Mouse (Mus musculus) forebrain, embryonic 12.5 days (tissue): ENCODE results near the gene Chn2. TPM values are rescaled to one million over a fixed set of nuclear protein-coding genes. Genes with fewer than 3 reads are reported as not detected.

Experiments
- ATAC-seq: fragments of 200-750 bp; cut with Nextera tagmentation; 2 replicates; pipeline ENCODE4 v1.8.0; 2017; ENCODE audit warnings: moderate TSS enrichment; ENCODE audit not compliant: low FRiP score
- H3K27ac ChIP-seq: fragments of 300-500 bp; sonication (generic); 2 replicates; pipeline ENCODE4 v1.5.1; 2016; ENCODE audit warnings: mild to moderate bottlenecking
- H3K27me3 ChIP-seq: fragments of 300-500 bp; sonication (generic); 2 replicates; pipeline ENCODE4 v1.6.1; 2016; ENCODE audit warnings: mild to moderate bottlenecking
- H3K36me3 ChIP-seq: fragments of 300-500 bp; sonication (generic); replicated peaks from 2 replicates; pipeline ENCODE4 v1.6.1; 2016; ENCODE audit warnings: mild to moderate bottlenecking
- H3K4me1 ChIP-seq: fragments of 300-500 bp; sonication (generic); 2 replicates; pipeline ENCODE4 v1.6.1; 2016
- H3K4me2 ChIP-seq: fragments of 300-500 bp; sonication (generic); 2 replicates; pipeline ENCODE4 v1.6.1; 2016; ENCODE audit warnings: mild to moderate bottlenecking, moderate library complexity
- H3K4me3 ChIP-seq: fragments of 300-500 bp; sonication (generic); replicated peaks from 2 replicates; pipeline ENCODE4 v1.5.1; 2016; ENCODE audit warnings: mild to moderate bottlenecking
- H3K9ac ChIP-seq: fragments of 300-500 bp; sonication (generic); 2 replicates; pipeline ENCODE4 v1.6.1; 2016; ENCODE audit warnings: mild to moderate bottlenecking
- H3K9me3 ChIP-seq: fragments of 300-500 bp; sonication (generic); 2 replicates; pipeline ENCODE4 v1.6.1; 2016
- WGBS: fragments of 180-500 bp; shearing (Covaris S2); methylation state at CpG from one replicate; pipeline ENCODE4 v1.1.7; 2016; 5-methylcytosine and 5-hydroxymethylcytosine counted together
- polyA plus RNA-seq: library from polyadenylated mRNA; unstranded; fragments of >200 nt; fragmentation: Nextera tagmentation; extraction: Ambion mirVana; gene quantifications from 2 replicates; pipeline ENCODE4 v1.2.1, GENCODE M21; 2016

Gene Chn2
- polyA plus RNA-seq, 1 experiment from 2014 or later, result 29.8 TPM

DNA sequence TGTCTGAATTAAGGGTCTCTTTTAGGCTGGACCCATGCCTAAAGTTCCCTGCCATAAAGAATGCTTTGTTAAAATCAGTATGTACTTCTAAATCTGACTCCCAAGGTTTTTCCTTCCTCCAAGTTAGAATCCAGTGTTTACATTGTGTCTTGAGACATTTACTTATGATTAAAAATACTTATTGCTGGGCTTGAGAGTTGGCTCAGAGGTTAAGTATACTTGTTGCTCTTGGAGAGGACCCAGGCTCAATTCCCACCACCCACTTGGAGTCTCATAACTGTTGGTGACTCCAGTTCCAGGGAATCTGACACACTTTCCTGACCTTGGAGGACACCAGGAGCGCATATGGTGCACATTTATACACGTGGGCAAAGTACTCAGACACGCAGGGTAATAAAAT is 20.9 kb downstream of the Chn2 start:
- H3K4me3 ChIP-seq, result no peak overlapping the region
- H3K4me2 ChIP-seq, result no peak overlapping the region
- H3K36me3 ChIP-seq, result no peaks in the 10 kb centered on the region
- H3K9ac ChIP-seq, result no peak overlapping the region
- H3K27ac ChIP-seq, result no peak overlapping the region
- H3K9me3 ChIP-seq, result no peaks in the 10 kb centered on the region
- H3K4me1 ChIP-seq, result peaks cover 23% of the 10 kb centered on the region; the same call in 1 of the 2 replicates
- no peaks in the 10 kb centered on the region for H3K27me3 ChIP-seq
- ATAC-seq, result no peak
- WGBS, result 93% methylated on average over 3 of the region's 3 CpGs

DNA sequence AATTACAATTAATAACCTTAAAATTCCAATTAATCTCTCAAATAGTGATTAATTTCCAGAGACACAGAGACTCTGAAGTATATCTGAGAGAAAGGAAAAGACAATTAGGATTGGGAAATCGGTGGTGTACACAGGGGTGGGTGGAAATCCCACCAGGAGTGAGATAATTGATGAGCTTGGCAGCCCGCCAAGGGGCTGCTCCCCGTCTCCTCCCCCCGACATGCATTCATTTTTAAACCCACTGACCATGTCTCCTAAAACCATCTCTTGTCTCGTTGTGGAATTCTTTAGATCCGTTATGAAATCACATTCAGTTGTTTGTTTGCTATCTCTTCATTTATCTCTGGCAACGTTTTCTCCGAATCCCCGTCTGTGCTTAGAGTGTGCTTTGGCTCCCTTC is 22.0 kb downstream of the Chn2 start:
- no peak overlapping the region for H3K9ac ChIP-seq
- H3K4me2 ChIP-seq, result no peak overlapping the region

DNA sequence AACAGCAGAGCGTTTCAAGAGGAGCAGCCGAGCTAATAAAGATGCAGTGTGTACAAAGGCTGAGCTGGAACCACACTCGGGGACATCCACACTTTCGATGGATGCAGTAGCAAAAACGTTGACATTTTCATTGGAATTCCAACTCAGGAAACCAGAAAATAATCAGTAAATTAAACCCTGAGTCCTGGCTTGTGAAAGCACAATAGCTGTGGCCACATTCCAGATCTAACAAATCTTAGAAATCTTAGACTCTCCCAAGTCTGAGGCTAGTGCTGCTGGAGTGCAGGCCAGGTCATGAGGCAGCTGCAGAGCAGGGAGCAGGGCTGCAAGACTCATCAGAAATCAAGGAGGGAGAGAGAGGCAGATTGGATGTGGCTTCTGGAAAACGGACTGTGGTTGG is 24.5 kb downstream of the Chn2 start:
- WGBS, result 78% methylated on average over 6 of the region's 6 CpGs
- ATAC-seq, result no peak

More for the DNA sequence above, 22.0 kb downstream of the Chn2 start:
- no peak overlapping the region for H3K27ac ChIP-seq
- H3K4me1 ChIP-seq, result peaks cover 15% of the 10 kb centered on the region; the same call in 1 of the 2 replicates
- ATAC-seq, result no peak
- H3K27me3 ChIP-seq, result no peaks in the 10 kb centered on the region
- H3K36me3 ChIP-seq, result no peaks in the 10 kb centered on the region
- H3K4me3 ChIP-seq, result no peak overlapping the region
- no peaks in the 10 kb centered on the region for H3K9me3 ChIP-seq
- 48% methylated on average over 9 of the region's 9 CpGs for WGBS

DNA sequence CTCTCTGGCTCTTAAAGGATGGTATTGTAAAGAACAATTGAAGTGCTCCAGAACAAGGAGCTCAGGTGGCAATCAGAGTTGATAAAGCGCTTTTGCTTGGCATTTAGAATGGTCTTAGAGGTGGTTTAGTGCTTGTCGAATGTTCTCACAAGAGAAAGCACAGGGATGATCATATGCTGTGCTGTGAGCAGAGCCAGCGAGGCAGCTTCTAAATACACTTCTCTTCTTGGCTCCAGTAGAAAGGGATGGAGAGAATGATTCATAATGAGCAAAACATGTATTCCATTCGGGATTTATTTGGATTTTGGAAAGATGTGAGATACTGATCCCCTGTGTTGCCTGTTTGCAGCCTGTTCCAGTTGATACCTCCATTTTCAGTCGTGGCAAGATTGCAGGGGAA is 28.0 kb downstream of the Chn2 start:
- no peaks in the 10 kb centered on the region for H3K36me3 ChIP-seq
- H3K4me2 ChIP-seq, result no peak overlapping the region
- no peaks in the 10 kb centered on the region for H3K27me3 ChIP-seq
- H3K9ac ChIP-seq, result no peak overlapping the region
- H3K4me1 ChIP-seq, result peaks cover 4% of the 10 kb centered on the region
- H3K4me3 ChIP-seq, result no peak overlapping the region
- H3K9me3 ChIP-seq, result no peaks in the 10 kb centered on the region
- WGBS, result 81% methylated on average over 5 of the region's 5 CpGs
- H3K27ac ChIP-seq, result no peak overlapping the region
- no peak for ATAC-seq

More for the DNA sequence above, 24.5 kb downstream of the Chn2 start:
- Histone ChIP-seq H3K9me3 (no peaks in the 10 kb centered on the region), H3K27ac (no peak overlapping the region), H3K36me3 (no peaks in the 10 kb centered on the region), H3K4me3 (no peak overlapping the region), H3K27me3 (no peaks in the 10 kb centered on the region), H3K4me2 (no peak overlapping the region), H3K4me1 (peaks cover 10% of the 10 kb centered on the region; the same call in 1 of the 2 replicates), H3K9ac (no peak overlapping the region)

DNA sequence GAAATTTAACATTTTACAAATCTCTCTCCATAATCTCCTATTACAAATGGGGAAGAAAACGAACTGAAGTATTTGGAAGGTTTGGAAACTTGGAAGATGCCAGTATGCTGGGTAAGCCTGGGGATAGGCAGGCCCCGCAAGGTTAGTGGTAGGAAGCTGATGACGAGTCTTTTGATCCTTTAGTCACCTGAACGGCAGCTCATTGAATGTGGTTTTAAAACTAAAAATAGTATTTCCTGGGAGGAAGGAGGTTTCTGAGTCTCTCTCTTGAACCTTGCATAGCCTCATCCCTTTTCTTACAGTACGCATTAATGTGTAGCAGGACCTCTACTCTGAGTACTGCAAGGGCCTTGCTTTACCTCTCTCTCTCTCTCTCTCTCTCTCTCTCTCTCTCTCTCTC is 29.5 kb downstream of the Chn2 start:
- Histone ChIP-seq H3K4me3 (no peak overlapping the region), H3K9ac (no peak overlapping the region), H3K4me1 (peaks cover 4% of the 10 kb centered on the region; the same call in 1 of the 2 replicates), H3K9me3 (no peaks in the 10 kb centered on the region), H3K4me2 (no peak overlapping the region), H3K27me3 (no peaks in the 10 kb centered on the region), H3K36me3 (no peaks in the 10 kb centered on the region), H3K27ac (no peak overlapping the region)
- no peak for ATAC-seq
- 84% methylated on average over 5 of the region's 5 CpGs for WGBS

DNA sequence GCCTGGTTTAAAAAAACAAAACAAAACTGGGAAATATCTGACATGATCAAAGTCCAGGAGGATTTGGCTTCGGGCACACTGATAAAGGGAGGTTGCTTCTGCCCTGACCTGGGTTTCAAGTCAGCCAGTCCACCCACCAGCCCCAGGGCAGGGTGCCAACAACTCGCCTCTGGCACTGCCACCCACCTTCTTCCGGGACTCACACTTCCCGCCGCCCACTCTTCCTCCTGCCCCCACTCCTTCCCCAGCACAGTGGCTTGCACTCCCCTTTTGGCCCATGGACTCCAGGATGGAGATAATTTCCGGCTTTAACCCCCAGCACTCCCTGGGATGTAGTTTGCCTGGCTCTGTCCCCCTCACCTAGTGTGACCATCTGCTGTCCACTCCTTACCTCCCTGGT is 31.4 kb downstream of the Chn2 start:
- H3K27ac ChIP-seq, result no peak overlapping the region
- ATAC-seq, result no peak
- 70% methylated on average over 6 of the region's 6 CpGs for WGBS

DNA sequence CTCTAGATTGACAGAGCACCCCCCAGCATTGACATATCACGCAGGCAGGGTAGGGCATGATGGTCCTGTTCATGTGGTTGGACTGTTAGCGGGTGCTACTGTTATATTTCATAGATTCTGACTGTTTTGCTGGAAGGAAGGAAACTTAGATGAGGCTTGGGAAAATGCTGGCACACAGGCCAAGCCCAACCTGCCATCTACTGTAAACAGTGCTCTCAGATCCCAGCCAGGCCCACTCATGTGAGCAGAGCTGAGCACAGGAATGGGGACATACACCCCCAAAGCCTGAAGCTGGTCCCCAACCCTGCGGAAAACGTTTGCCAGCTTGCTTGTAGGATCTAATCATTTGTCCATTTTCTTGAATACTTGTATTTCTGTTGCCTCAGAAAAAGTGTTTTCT is 32.1 kb downstream of the Chn2 start:
- no peak for ATAC-seq
- Histone ChIP-seq H3K9me3 (no peaks in the 10 kb centered on the region), H3K36me3 (no peaks in the 10 kb centered on the region), H3K4me1 (peaks cover 21% of the 10 kb centered on the region), H3K27me3 (no peaks in the 10 kb centered on the region), H3K9ac (no peak overlapping the region), H3K27ac (no peak overlapping the region), H3K4me2 (no peak overlapping the region), H3K4me3 (no peak overlapping the region)
- 85% methylated on average over 4 of the region's 4 CpGs for WGBS

More for the DNA sequence above, 31.4 kb downstream of the Chn2 start:
- Histone ChIP-seq H3K4me2 (no peak overlapping the region), H3K9ac (no peak overlapping the region), H3K36me3 (no peaks in the 10 kb centered on the region), H3K4me1 (peaks cover 21% of the 10 kb centered on the region), H3K9me3 (no peaks in the 10 kb centered on the region), H3K27me3 (no peaks in the 10 kb centered on the region), H3K4me3 (no peak overlapping the region)

DNA sequence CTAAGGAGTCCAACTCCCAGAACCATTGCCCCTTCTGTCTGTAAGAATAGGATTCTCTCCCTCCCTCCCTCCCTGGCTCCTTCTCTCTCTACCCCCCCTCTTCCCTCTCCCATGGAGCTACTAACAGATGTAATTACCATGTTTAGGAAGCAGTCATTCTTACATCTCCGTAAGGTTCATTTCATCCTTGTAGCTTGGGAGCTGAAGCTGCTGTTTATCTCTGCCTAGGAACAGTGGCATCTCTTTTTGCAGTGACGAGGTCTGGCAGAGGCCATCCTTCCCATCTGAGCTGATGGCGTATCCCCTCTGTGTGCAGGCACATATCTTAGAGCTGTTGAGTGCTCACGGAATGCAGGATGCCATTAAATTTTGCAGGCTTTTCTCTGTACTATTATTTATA is 35.1 kb downstream of the Chn2 start:
- no peak overlapping the region for H3K9ac ChIP-seq
- H3K4me3 ChIP-seq, result no peak overlapping the region
- WGBS, result 65% methylated on average over 4 of the region's 4 CpGs
- H3K27me3 ChIP-seq, result no peaks in the 10 kb centered on the region
- 0 out of 2 replicates have a peak overlapping the region, but pooled peaks have one; percentile 25 for H3K27ac ChIP-seq
- H3K36me3 ChIP-seq, result no peaks in the 10 kb centered on the region
- ATAC-seq, result no peak
- H3K4me1 ChIP-seq, result peaks cover 21% of the 10 kb centered on the region
- H3K9me3 ChIP-seq, result no peaks in the 10 kb centered on the region
- no peak overlapping the region for H3K4me2 ChIP-seq

DNA sequence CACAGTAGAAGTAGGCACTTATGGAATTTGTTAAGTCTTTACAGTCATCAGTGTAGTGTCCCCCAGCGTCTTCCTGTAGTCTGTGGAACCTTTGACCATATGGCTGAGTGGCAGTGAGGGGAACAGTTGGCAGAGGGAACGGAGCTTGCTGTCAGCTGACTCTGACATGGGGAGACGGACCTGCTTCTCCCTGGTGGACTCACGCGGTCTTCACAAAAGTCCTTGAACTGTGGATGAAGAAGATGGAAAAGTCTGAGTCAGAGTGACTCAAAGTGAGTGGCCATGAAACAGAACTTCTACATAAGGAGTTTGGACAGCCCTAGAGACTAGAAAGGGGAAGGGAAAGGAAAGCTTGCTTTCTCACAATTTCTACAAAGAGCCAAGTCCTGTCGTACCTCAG is 36.1 kb downstream of the Chn2 start:
- Histone ChIP-seq H3K9me3 (no peaks in the 10 kb centered on the region), H3K4me2 (no peak overlapping the region), H3K27me3 (no peaks in the 10 kb centered on the region), H3K9ac (no peak overlapping the region), H3K4me3 (no peak overlapping the region), H3K27ac (no peak overlapping the region), H3K4me1 (peaks cover 21% of the 10 kb centered on the region), H3K36me3 (no peaks in the 10 kb centered on the region)
- ATAC-seq, result no peak
- WGBS, result 83% methylated on average over 6 of the region's 6 CpGs

DNA sequence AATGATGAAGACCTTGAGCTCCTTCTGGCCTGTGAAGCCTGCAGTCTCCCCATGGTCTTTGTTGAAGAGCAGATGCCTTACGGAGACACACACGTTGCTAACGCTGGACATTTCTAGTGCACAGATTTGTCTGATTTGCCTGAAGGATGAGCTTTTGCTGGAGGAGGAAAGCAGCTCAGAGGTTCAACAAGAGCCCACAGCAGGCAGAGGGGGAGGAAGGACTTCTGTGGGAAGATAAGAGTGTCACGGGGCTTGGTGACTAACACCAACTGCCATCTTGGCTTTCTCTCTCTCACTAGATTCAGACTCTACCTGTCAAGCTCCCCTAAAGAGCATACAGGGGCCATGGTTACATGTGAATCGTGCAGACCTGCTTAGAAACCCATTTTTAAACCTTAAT is 37.3 kb downstream of the Chn2 start:
- H3K9ac ChIP-seq, result no peak overlapping the region
- H3K4me3 ChIP-seq, result no peak overlapping the region
- no peaks in the 10 kb centered on the region for H3K36me3 ChIP-seq
- no peaks in the 10 kb centered on the region for H3K27me3 ChIP-seq
- no peak overlapping the region for H3K4me2 ChIP-seq
- ATAC-seq, result no peak
- 88% methylated on average over 5 of the region's 5 CpGs for WGBS
- peaks cover 21% of the 10 kb centered on the region for H3K4me1 ChIP-seq
- no peak overlapping the region for H3K27ac ChIP-seq
- no peaks in the 10 kb centered on the region for H3K9me3 ChIP-seq

DNA sequence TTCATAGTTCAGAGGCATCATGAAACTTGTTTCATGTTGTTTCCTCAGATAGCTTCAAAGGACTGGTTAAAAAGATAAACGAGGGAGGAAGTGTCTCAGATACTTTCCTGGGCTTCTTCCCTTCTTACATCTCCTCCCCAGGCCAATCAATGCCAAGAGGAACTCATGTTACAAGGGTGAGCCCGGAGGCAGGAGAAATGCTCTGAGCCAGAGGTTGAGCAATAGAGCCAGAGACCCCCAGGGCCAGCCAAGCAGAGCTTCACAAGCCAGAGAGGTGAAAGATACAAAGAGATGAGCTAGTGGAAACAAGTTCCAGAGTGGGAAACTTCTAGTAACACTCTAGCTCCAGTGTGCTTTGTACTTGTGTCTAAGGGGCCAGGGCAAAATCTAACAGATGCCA is 38.9 kb downstream of the Chn2 start:
- Histone ChIP-seq H3K4me1 (peaks cover 21% of the 10 kb centered on the region), H3K9me3 (no peaks in the 10 kb centered on the region), H3K4me2 (no peak overlapping the region), H3K9ac (no peak overlapping the region), H3K27ac (no peak overlapping the region), H3K36me3 (no peaks in the 10 kb centered on the region), H3K27me3 (no peaks in the 10 kb centered on the region), H3K4me3 (no peak overlapping the region)
- ATAC-seq, result no peak
- 87% methylated on average over 2 of the region's 2 CpGs for WGBS

DNA sequence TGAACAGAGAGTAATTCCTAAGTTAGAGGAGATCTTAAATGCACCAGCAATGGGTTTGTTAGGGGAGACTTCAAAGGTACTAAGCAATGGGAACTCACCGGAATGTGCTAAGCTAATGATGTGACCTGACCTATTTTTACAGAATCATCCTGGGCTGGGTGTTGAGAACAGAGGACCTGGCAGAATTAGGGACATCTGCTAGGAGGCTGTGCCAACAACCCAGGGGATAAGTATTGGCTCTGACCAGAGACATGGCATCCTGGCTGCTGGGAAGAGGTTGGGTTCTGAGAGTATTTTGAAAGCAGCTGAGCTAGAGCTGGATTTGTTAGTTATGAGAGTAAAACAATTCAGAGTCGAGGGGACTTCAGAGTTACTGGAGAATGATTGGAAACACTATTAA is 40.5 kb downstream of the Chn2 start:
- 89% methylated on average over 2 of the region's 2 CpGs for WGBS
- Histone ChIP-seq H3K9ac (no peak overlapping the region), H3K4me1 (peaks cover 7% of the 10 kb centered on the region), H3K27ac (no peak overlapping the region), H3K36me3 (no peaks in the 10 kb centered on the region), H3K4me2 (no peak overlapping the region), H3K4me3 (no peak overlapping the region), H3K27me3 (no peaks in the 10 kb centered on the region), H3K9me3 (no peaks in the 10 kb centered on the region)
- ATAC-seq, result no peak

DNA sequence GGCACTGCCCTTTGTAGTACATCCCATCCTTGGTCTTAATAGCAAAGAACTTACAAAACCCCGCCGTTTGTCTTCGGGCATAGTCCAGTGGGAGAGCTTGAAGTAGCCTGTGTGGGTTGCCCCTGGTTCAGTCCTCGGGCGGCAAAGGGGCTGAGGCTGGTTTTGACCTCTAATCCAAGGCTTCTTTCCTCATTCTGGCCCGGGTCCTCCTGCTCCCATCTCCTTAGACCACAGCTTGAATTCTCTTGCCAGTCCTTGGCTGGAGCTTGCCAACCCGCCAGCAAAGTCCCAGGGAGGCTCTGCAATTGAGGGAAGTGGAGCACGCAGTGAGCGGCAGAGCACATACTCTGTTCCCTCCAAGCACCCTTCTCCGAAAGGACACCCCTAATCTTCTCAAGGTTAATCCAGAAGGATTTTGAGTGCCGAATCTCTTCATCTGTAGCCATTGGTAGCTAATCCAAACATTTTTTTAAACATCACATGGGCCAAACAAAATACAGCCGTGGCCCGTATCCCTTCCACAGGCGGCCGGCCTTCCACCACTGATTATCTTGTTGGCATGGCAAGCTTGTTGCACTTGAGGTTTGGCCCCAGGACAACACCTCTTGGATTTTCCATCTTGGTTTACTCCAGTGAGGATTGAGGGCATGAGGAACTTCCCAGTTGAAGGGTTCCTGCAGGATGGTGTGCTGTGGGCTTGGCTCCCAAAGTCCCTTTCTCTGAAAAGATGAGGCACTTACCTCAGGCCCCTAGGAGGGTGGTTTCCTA is 41.3 kb downstream of the Chn2 start:
- no peak overlapping the region for H3K4me2 ChIP-seq
- H3K27me3 ChIP-seq, result no peaks in the 10 kb centered on the region
- no peak overlapping the region for H3K27ac ChIP-seq
- no peaks in the 10 kb centered on the region for H3K4me1 ChIP-seq
- WGBS, result 95% methylated on average over 15 of the region's 15 CpGs
- H3K9me3 ChIP-seq, result no peaks in the 10 kb centered on the region
- H3K36me3 ChIP-seq, result no peaks in the 10 kb centered on the region
- no peak overlapping the region for H3K9ac ChIP-seq
- H3K4me3 ChIP-seq, result no peak overlapping the region
- no peak for ATAC-seq
